Mouse (Mus musculus): ENCODE measurements around the gene Slitrk5. TPM values are rescaled to one million over a fixed set of nuclear protein-coding genes. Genes with fewer than 3 reads are reported as not detected.

Gene Slitrk5
- 1.1 and 1.2 TPM in 2 replicates for polyA plus RNA-seq (2015; fragmentation: Nextera tagmentation; extraction: Ambion mirVana)

DNA sequence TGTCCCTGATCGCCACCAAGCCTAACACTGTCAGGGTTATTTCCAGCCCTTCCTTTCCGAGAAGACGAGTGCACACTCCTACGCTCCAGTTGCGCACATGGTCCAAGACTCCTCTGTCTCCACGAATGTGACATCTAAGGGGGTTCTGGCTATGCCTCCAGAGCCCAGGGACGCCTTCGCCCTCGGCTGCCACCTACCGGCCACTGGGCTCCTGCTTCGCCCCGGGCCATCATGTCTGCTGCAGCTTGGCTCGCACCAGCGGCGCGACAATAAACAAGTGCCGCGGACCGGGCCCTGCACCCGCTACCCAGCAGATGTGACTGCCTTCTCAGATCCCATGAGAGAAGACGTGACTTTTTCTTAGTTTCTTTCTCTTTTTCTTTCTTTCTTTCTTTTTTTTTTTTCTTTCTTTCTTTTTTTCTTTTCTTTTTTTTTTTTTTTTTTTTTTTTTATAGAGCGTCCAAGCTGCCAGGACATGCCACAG lies at the start of gene Slitrk5:
Gene Slitrk5 (plus strand): TSS at position 434 of the 484 bp plus-strand sequence.
- Histone ChIP-seq H3K4me2 (replicated peaks; ENCODE audit: low read depth) (peak within 1 kb of the TSS; percentile 97), H3K9ac (ENCODE audit: low read length) (peak within 1 kb of the TSS; percentile 63), H3K36me3 (ENCODE audit: control insufficient read depth, insufficient read depth, low read length) (no peaks in the 10 kb centered on the region), H3K4me1 (replicated peaks; ENCODE audit: control insufficient read depth, insufficient read depth) (peaks cover 5% of the 10 kb centered on the region; the same call in 1 of the 2 replicates), H3K9me3 (ENCODE audit: control insufficient read depth, low read length) (no peaks in the 10 kb centered on the region), H3K27me3 (ENCODE audit: control insufficient read depth, insufficient read depth, low read length) (no peaks in the 10 kb centered on the region), H3K27ac (replicated peaks) (no peak within 1 kb of the TSS; the same call in 1 of the 2 replicates), H3K4me3 (ENCODE audit: low read depth, low read length) (peak within 1 kb of the TSS; percentile 62)
- no peak for TF ChIP-seq EP300 (optimal IDR thresholded peaks at IDR 0.05)
- TF ChIP-seq CTCF (IDR thresholded peaks at IDR 0.05; ENCODE audit: low read depth), result peak; percentile 92
- peak; percentile 79 for ATAC-seq (ENCODE audit: low FRiP score, low TSS enrichment)
- 1% methylated on average over 22 of the region's 22 CpGs for WGBS
- peak; percentile 82 for DNase-seq (ENCODE audit: low spot score)

DNA sequence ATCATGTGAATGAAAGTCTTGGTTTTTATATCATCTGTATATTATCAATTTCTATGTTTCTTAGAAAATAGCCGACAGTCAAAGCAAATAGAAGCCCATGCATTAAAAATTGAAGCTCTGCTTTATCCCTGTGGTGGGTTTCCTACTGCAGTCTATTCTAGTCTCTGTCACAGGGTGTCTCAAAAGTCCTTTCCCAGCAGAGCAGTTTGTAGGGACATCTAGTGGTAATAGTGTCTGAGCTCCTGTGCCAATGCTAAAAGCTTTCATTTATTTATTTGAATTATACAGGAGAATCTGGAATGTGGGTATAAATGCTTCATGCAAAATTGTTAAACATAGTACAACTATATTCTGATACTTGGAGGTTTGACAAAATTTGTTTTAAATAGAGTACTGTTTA lies 2.0 kb upstream of the Slitrk5 start:
- Histone ChIP-seq H3K9ac (ENCODE audit: low read length) (no peak overlapping the region), H3K4me1 (replicated peaks; ENCODE audit: control insufficient read depth, insufficient read depth) (peaks cover 5% of the 10 kb centered on the region; the same call in 1 of the 2 replicates), H3K36me3 (ENCODE audit: control insufficient read depth, insufficient read depth, low read length) (no peaks in the 10 kb centered on the region), H3K4me3 (ENCODE audit: low read depth, low read length) (no peak overlapping the region), H3K27me3 (ENCODE audit: control insufficient read depth, insufficient read depth, low read length) (no peaks in the 10 kb centered on the region), H3K4me2 (replicated peaks; ENCODE audit: low read depth) (no peak overlapping the region), H3K9me3 (ENCODE audit: control insufficient read depth, low read length) (no peaks in the 10 kb centered on the region), H3K27ac (replicated peaks) (no peak overlapping the region)
- WGBS, result 38% methylated on average over 1 of the region's 1 CpGs
- ATAC-seq (ENCODE audit: low FRiP score, low TSS enrichment) (no peak), DNase-seq (ENCODE audit: low spot score) (no peak)
- TF ChIP-seq CTCF (IDR thresholded peaks at IDR 0.05; ENCODE audit: low read depth) (peak; percentile 57), EP300 (optimal IDR thresholded peaks at IDR 0.05) (no peak)

DNA sequence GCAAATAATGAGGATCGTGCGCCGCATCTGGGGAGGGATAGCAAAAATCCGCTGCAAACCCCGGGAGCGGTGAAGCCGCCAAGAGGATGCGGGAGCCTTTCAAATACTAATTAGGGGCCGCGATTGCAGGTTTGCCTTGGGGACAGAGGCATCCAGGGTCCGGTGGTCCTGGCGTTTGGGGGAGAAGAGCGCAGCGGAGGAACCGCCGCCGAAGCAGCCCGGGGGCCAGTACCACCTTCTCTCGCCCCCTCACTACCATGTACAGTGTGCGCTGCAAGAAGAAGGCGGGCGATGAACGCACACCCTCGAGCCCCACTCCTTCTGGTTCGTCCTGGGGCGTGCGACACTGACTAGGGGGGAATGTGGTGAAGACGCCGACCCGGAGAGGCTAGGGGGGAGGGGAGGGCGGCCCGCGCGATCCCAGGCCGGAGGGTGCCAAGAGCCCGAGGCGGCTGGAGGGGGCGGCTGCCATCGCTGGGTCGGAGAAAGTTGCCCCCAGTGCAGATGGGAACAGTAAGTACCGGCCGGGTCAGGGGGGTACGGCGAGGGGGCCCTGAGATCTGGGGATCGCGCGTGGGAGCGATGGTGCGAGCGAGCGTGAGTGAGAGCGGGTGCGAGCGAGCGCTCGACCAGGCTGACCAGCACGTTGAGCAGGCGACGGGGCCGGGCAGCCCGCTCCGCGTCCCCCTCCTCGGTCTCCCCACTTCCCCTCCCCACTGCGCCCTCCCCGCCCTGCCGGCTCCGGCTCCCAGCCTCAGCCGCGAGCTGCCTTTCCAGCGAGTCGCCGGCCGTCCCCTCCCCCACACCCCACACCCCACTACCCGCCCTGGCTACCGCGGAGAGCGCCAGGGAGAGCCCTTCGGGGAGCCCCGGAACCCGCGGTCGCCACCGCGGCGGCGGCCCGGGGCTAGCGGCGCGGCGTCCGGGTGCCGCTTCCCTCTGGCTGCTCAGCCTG lies 591 bp downstream of the Slitrk5 start:
- no peak overlapping the region; the same call in 1 of the 2 replicates for H3K27ac ChIP-seq (replicated peaks)
- peak overlapping the region; percentile 63 for H3K9ac ChIP-seq (ENCODE audit: low read length)
- peaks cover 5% of the 10 kb centered on the region for H3K4me1 ChIP-seq (replicated peaks; ENCODE audit: control insufficient read depth, insufficient read depth)
- no peaks in the 10 kb centered on the region for H3K36me3 ChIP-seq (ENCODE audit: control insufficient read depth, insufficient read depth, low read length)
- under 1% methylated on average over 66 of the region's 94 CpGs for WGBS
- TF ChIP-seq EP300 (optimal IDR thresholded peaks at IDR 0.05) (no peak), CTCF (IDR thresholded peaks at IDR 0.05; ENCODE audit: low read depth) (no peak)
- no peaks in the 10 kb centered on the region for H3K27me3 ChIP-seq (ENCODE audit: control insufficient read depth, insufficient read depth, low read length)
- H3K9me3 ChIP-seq (ENCODE audit: control insufficient read depth, low read length), result no peaks in the 10 kb centered on the region
- DNase-seq (ENCODE audit: low spot score), result peak; percentile 50
- peak overlapping the region; percentile 97 for H3K4me2 ChIP-seq (replicated peaks; ENCODE audit: low read depth)
- ATAC-seq (ENCODE audit: low FRiP score, low TSS enrichment), result peak; percentile 70
- peak overlapping the region; percentile 62 for H3K4me3 ChIP-seq (ENCODE audit: low read depth, low read length)

DNA sequence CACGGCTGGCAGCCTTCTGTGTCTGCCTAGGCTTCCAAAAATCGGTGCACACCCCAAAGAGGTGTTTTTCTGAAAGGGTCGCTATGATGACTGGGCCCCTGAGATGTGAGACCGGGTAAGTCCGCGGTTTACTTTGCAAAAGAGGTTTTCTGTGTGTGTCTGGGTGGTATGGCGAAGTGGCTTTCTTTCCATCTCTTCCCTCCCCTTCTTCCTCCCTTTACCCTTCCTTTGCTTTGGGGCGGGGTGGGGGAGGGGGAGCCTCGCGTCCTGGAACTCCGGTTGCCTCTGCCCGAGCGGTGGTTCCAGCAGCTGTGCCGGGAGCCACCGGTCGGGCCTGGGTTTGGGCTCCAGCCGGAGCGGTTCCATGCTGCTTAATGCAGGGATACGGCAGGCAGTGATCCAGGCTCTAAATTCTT lies 1.3 kb downstream of the Slitrk5 start:
- H3K4me3 ChIP-seq (ENCODE audit: low read depth, low read length), result peak overlapping the region; percentile 62
- H3K27ac ChIP-seq (replicated peaks), result no peak overlapping the region; the same call in 1 of the 2 replicates
- H3K4me2 ChIP-seq (replicated peaks; ENCODE audit: low read depth), result peak overlapping the region; percentile 97
- under 1% methylated on average over 19 of the region's 19 CpGs for WGBS
- H3K36me3 ChIP-seq (ENCODE audit: control insufficient read depth, insufficient read depth, low read length), result no peaks in the 10 kb centered on the region
- peaks cover 12% of the 10 kb centered on the region for H3K4me1 ChIP-seq (replicated peaks; ENCODE audit: control insufficient read depth, insufficient read depth)
- H3K9me3 ChIP-seq (ENCODE audit: control insufficient read depth, low read length), result no peaks in the 10 kb centered on the region
- no peak for TF ChIP-seq EP300 (optimal IDR thresholded peaks at IDR 0.05)
- TF ChIP-seq CTCF (IDR thresholded peaks at IDR 0.05; ENCODE audit: low read depth), result no peak
- peak overlapping the region; percentile 63 for H3K9ac ChIP-seq (ENCODE audit: low read length)
- ATAC-seq (ENCODE audit: low FRiP score, low TSS enrichment), result peak; percentile 24
- no peaks in the 10 kb centered on the region for H3K27me3 ChIP-seq (ENCODE audit: control insufficient read depth, insufficient read depth, low read length)
- peak; percentile 23 for DNase-seq (ENCODE audit: low spot score)

DNA sequence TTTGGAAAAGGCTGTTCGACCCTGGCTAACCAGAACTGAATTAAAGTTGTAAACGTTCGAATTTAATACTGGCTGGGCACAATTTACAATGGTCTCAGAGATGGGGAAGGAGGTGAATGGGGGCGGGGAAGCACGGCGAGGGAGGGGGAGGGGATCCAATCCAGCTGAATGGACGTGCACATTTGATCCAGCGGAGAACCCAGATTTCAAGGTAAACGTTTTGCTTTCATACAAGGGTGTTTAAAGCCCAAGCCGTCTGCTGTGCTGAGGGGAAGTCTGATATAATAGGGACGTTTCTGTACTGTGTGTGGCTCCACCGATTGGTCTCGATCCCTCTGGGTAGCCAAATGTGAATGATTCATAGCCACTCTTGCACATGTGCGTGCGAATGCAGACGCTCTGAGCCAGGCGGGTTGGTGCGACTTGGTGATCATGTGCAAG lies 2.0 kb downstream of the Slitrk5 start:
- Histone ChIP-seq H3K9ac (ENCODE audit: low read length) (no peak overlapping the region), H3K36me3 (ENCODE audit: control insufficient read depth, insufficient read depth, low read length) (no peaks in the 10 kb centered on the region), H3K4me1 (replicated peaks; ENCODE audit: control insufficient read depth, insufficient read depth) (peaks cover 12% of the 10 kb centered on the region), H3K4me3 (ENCODE audit: low read depth, low read length) (peak overlapping the region; percentile 62), H3K9me3 (ENCODE audit: control insufficient read depth, low read length) (no peaks in the 10 kb centered on the region), H3K27me3 (ENCODE audit: control insufficient read depth, insufficient read depth, low read length) (no peaks in the 10 kb centered on the region), H3K4me2 (replicated peaks; ENCODE audit: low read depth) (peak overlapping the region; percentile 97), H3K27ac (replicated peaks) (no peak overlapping the region)
- no peak for TF ChIP-seq CTCF (IDR thresholded peaks at IDR 0.05; ENCODE audit: low read depth)
- TF ChIP-seq EP300 (optimal IDR thresholded peaks at IDR 0.05), result no peak
- 2% methylated on average over 18 of the region's 18 CpGs for WGBS
- ATAC-seq (ENCODE audit: low FRiP score, low TSS enrichment) (no peak), DNase-seq (ENCODE audit: low spot score) (peak; percentile 11)
